Mouse (Mus musculus) intestine, embryonic 14.5 days (tissue): ENCODE results near the gene Rab35. TPM values are rescaled to one million over a fixed set of nuclear protein-coding genes. Genes with fewer than 3 reads are reported as not detected.
A peak's percentile ranks its signal among the peaks of the same experiment; 100 is the strongest.

Experiments used
- ATAC-seq: fragments of 200-750 bp; cut with Nextera tagmentation; replicated peaks from 2 replicates; pipeline ENCODE4 v1.8.0; 2017; ENCODE audit warnings: low read depth, moderate number of reproducible peaks, moderate TSS enrichment, moderate library complexity; ENCODE audit not compliant: low FRiP score, low TSS enrichment
- DNase-seq: peaks from one replicate; pipeline ENCODE4 v3.0.0-alpha.2; 2018; ENCODE audit warnings: low spot score
- H3K27ac ChIP-seq: fragments of 300-500 bp; sonication (generic); 2 replicates; pipeline ENCODE4 v1.5.1; 2014; ENCODE audit warnings: low read depth, mild to moderate bottlenecking, control low read depth
- H3K27me3 ChIP-seq: fragments of 300-500 bp; sonication (generic); replicated peaks from 2 replicates; pipeline ENCODE4 v1.6.1; 2014; ENCODE audit warnings: low read length, control low read depth; ENCODE audit not compliant: control insufficient read depth, insufficient read depth
- H3K36me3 ChIP-seq: fragments of 300-500 bp; sonication (generic); 2 replicates; pipeline ENCODE4 v1.6.1; 2014; ENCODE audit warnings: low read length, control low read depth; ENCODE audit not compliant: control insufficient read depth, insufficient read depth
- H3K4me1 ChIP-seq: fragments of 300-500 bp; sonication (generic); replicated peaks from 2 replicates; pipeline ENCODE4 v1.6.1; 2014; ENCODE audit warnings: low read length, control low read depth, mixed read lengths; ENCODE audit not compliant: control insufficient read depth, insufficient read depth
- H3K4me2 ChIP-seq: fragments of 300-500 bp; sonication (generic); 2 replicates; pipeline ENCODE4 v1.6.1; 2014; ENCODE audit warnings: low read length
- H3K4me3 ChIP-seq: fragments of 300-500 bp; sonication (generic); 2 replicates; pipeline ENCODE4 v1.5.1; 2014; ENCODE audit warnings: low read depth, low read length, control low read depth, mixed read lengths
- H3K9ac ChIP-seq: fragments of 300-500 bp; sonication (generic); 2 replicates; pipeline ENCODE4 v1.6.1; 2014; ENCODE audit warnings: mild to moderate bottlenecking, low read length
- H3K9me3 ChIP-seq: fragments of 300-500 bp; sonication (generic); 2 replicates; pipeline ENCODE4 v1.6.1; 2016; ENCODE audit warnings: low read length, control low read depth; ENCODE audit not compliant: control insufficient read depth
- WGBS: fragments of 180-500 bp; shearing (Covaris S2); extraction: QIAGEN DNeasy Blood & Tissue Kit; methylation state at CpG from one replicate; pipeline ENCODE4 v1.1.7; 2014; 5-methylcytosine and 5-hydroxymethylcytosine counted together
- polyA plus RNA-seq: library from polyadenylated mRNA; unstranded; fragments of >200 nt; fragmentation: Nextera tagmentation; extraction: Ambion mirVana; gene quantifications from 2 replicates; pipeline ENCODE4 v1.2.1, GENCODE M21; 2014

Gene Rab35
- polyA plus RNA-seq, 1 experiment from 2014 or later = 19.5 TPM

- Histone ChIP-seq H3K9ac (peak overlapping the region; percentile 75), H3K36me3 (0 out of 2 replicates have a peak, but pooled peaks cover 5% of the 10 kb centered on the region), H3K4me1 (peaks cover 17% of the 10 kb centered on the region), H3K4me2 (peak overlapping the region; percentile 80), H3K27me3 (no peaks in the 10 kb centered on the region), H3K27ac (peak overlapping the region; percentile 54), H3K4me3 (peak overlapping the region; percentile 86), H3K9me3 (no peaks in the 10 kb centered on the region)
- under 1% methylated on average over 30 of the region's 30 CpGs for WGBS
- peak; percentile 77 for DNase-seq
- ATAC-seq = 0 out of 2 replicates have a peak, but pooled peaks have one; percentile 6
Measured at GRCm38 (mm10) chr5:115632358-115632714, 628 bp downstream of the Rab35 start.

GRCm38 (mm10) chr5:115633060-115633459 lies 1.4 kb downstream of the Rab35 start:
- H3K9ac ChIP-seq = peak overlapping the region; percentile 75
- peak overlapping the region; percentile 80 for H3K4me2 ChIP-seq
- no peaks in the 10 kb centered on the region for H3K27me3 ChIP-seq
- peak overlapping the region; percentile 86 for H3K4me3 ChIP-seq
- peaks cover 17% of the 10 kb centered on the region for H3K4me1 ChIP-seq
- H3K9me3 ChIP-seq = no peaks in the 10 kb centered on the region
- 45% methylated on average over 4 of the region's 4 CpGs for WGBS
- H3K27ac ChIP-seq = no peak overlapping the region
- ATAC-seq (no peak), DNase-seq (peak; percentile 59)
- H3K36me3 ChIP-seq = 0 out of 2 replicates have a peak, but pooled peaks cover 7% of the 10 kb centered on the region

GRCm38 (mm10) chr5:115634046-115634445 lies 2.3 kb downstream of the Rab35 start:
- 84% methylated on average over 8 of the region's 8 CpGs for WGBS
- Histone ChIP-seq H3K4me2 (no peak overlapping the region), H3K4me1 (peaks cover 17% of the 10 kb centered on the region), H3K9me3 (no peaks in the 10 kb centered on the region), H3K4me3 (no peak overlapping the region), H3K9ac (no peak overlapping the region), H3K27me3 (no peaks in the 10 kb centered on the region), H3K27ac (no peak overlapping the region), H3K36me3 (peaks cover 17% of the 10 kb centered on the region)
- ATAC-seq (no peak), DNase-seq (no peak)

- 70% methylated on average over 6 of the region's 6 CpGs for WGBS
- H3K27me3 ChIP-seq = no peaks in the 10 kb centered on the region
- no peak for ATAC-seq
Measured at GRCm38 (mm10) chr5:115635536-115635935, 3.8 kb downstream of the Rab35 start.

GRCm38 (mm10) chr5:115644192-115644591 lies 12.5 kb downstream of the Rab35 start:
- Histone ChIP-seq H3K9ac (no peak overlapping the region), H3K27me3 (no peaks in the 10 kb centered on the region), H3K36me3 (peaks cover 79% of the 10 kb centered on the region), H3K4me2 (no peak overlapping the region), H3K4me3 (no peak overlapping the region), H3K4me1 (no peaks in the 10 kb centered on the region), H3K9me3 (no peaks in the 10 kb centered on the region), H3K27ac (no peak overlapping the region)
- WGBS = 79% methylated on average over 9 of the region's 9 CpGs
- ATAC-seq (no peak), DNase-seq (no peak)

More at GRCm38 (mm10) chr5:115635536-115635935, 3.8 kb downstream of the Rab35 start:
- no peak overlapping the region for H3K4me3 ChIP-seq
- no peak overlapping the region for H3K4me2 ChIP-seq
- DNase-seq = no peak
- no peaks in the 10 kb centered on the region for H3K9me3 ChIP-seq
- H3K36me3 ChIP-seq = peaks cover 32% of the 10 kb centered on the region
- H3K27ac ChIP-seq = no peak overlapping the region
- peaks cover 17% of the 10 kb centered on the region for H3K4me1 ChIP-seq
- H3K9ac ChIP-seq = no peak overlapping the region

GRCm38 (mm10) chr5:115648876-115649275 lies 17.2 kb downstream of the Rab35 start:
- ATAC-seq (no peak), DNase-seq (no peak)
- Histone ChIP-seq H3K9ac (no peak overlapping the region), H3K4me3 (no peak overlapping the region), H3K27ac (no peak overlapping the region), H3K4me2 (no peak overlapping the region), H3K4me1 (peaks cover 6% of the 10 kb centered on the region; the same call in 1 of the 2 replicates), H3K9me3 (no peaks in the 10 kb centered on the region), H3K27me3 (no peaks in the 10 kb centered on the region), H3K36me3 (peaks cover 42% of the 10 kb centered on the region)
- WGBS = 76% methylated on average over 3 of the region's 3 CpGs

- no peak for DNase-seq
- H3K9ac ChIP-seq = no peak overlapping the region
- no peak overlapping the region for H3K4me2 ChIP-seq
- no peaks in the 10 kb centered on the region for H3K9me3 ChIP-seq
- H3K27ac ChIP-seq = no peak overlapping the region
- no peak overlapping the region for H3K4me3 ChIP-seq
- no peak for ATAC-seq
- H3K36me3 ChIP-seq = peaks cover 34% of the 10 kb centered on the region
- no peaks in the 10 kb centered on the region for H3K27me3 ChIP-seq
- peaks cover 6% of the 10 kb centered on the region; the same call in 1 of the 2 replicates for H3K4me1 ChIP-seq
- WGBS = 84% methylated on average over 8 of the region's 8 CpGs
Measured at GRCm38 (mm10) chr5:115649699-115650098, 18.0 kb downstream of the Rab35 start.

- Histone ChIP-seq H3K27me3 (no peaks in the 10 kb centered on the region), H3K4me3 (no peak overlapping the region), H3K27ac (no peak overlapping the region), H3K4me1 (peaks cover 6% of the 10 kb centered on the region; the same call in 1 of the 2 replicates), H3K36me3 (peaks cover 22% of the 10 kb centered on the region), H3K9ac (no peak overlapping the region), H3K9me3 (no peaks in the 10 kb centered on the region), H3K4me2 (no peak overlapping the region)
- ATAC-seq (no peak), DNase-seq (no peak)
- 92% methylated on average over 10 of the region's 10 CpGs for WGBS
Measured at GRCm38 (mm10) chr5:115650885-115651284, 19.2 kb downstream of the Rab35 start.

- 89% methylated on average over 10 of the region's 10 CpGs for WGBS
- no peak for DNase-seq
- Histone ChIP-seq H3K36me3 (peaks cover 12% of the 10 kb centered on the region), H3K27me3 (no peaks in the 10 kb centered on the region), H3K9ac (peak overlapping the region; percentile 53; the same call in 1 of the 2 replicates), H3K27ac (no peak overlapping the region), H3K4me2 (no peak overlapping the region; the same call in 1 of the 2 replicates), H3K4me1 (peaks cover 6% of the 10 kb centered on the region; the same call in 1 of the 2 replicates), H3K4me3 (no peak overlapping the region), H3K9me3 (no peaks in the 10 kb centered on the region)
- ATAC-seq = no peak
Measured at GRCm38 (mm10) chr5:115651821-115652220, 20.1 kb downstream of the Rab35 start.
